Comparison of ENCODE assay signal across 9 mouse cellular contexts in genomic region chr15:81072748-81073147, GRCm38 (mm10).
DNase-seq lines count a peak whose midpoint lies in the region; ATAC-seq and TF ChIP-seq lines count a peak whose summit lies in the region.
"Had no signal": no experiment of that assay in that cellular context is flagged by ENCODE, and none has a peak within 500 bp of the region (broad histone marks: within the 10 kb centered on the region; RNA-seq: fewer than 3 reads in every experiment).

No protein-coding gene starts in this region.

- H3K4me3 ChIP-seq in heart, postnatal 0 days (ENCODE audit: low read depth, low read length), result no peak overlapping the region
- H3K4me3 ChIP-seq in heart, embryonic 12.5 days, result no peak overlapping the region
- no peak overlapping the region for H3K4me3 ChIP-seq in liver, postnatal 0 days (ENCODE audit: low read depth, low read length)
- no peak overlapping the region for H3K4me3 ChIP-seq in intestine, embryonic 15.5 days (replicated peaks)

- 79% methylated on average over 2 of the region's 2 CpGs for WGBS in heart, postnatal 0 days
- WGBS in heart, embryonic 12.5 days, result 74% methylated on average over 2 of the region's 2 CpGs
- WGBS in liver, postnatal 0 days (ENCODE audit: insufficient replicate concordance), result 62% methylated on average over 2 of the region's 2 CpGs
- WGBS in intestine, embryonic 15.5 days, result 81% methylated on average over 2 of the region's 2 CpGs

- ATAC-seq in heart, postnatal 0 days (ENCODE audit: insufficient read depth, low read depth), result no peak
- ATAC-seq in heart, embryonic 12.5 days (ENCODE audit: insufficient number of reproducible peaks, low FRiP score), result no peak
- no peak for ATAC-seq in liver, postnatal 0 days
- no peak for ATAC-seq in intestine, embryonic 15.5 days
- ATAC-seq: forebrain, embryonic 16.5 days had no signal

- H3K4me2 ChIP-seq in heart, postnatal 0 days (ENCODE audit: low read depth, low read length), result no peak overlapping the region
- H3K4me2 ChIP-seq in heart, embryonic 12.5 days, result no peak overlapping the region
- H3K4me2 ChIP-seq in liver, postnatal 0 days (ENCODE audit: low read depth, low read length), result no peak overlapping the region
- no peak overlapping the region for H3K4me2 ChIP-seq in intestine, embryonic 15.5 days (replicated peaks)

- peaks cover 6% of the 10 kb centered on the region for H3K27me3 ChIP-seq in heart, postnatal 0 days (ENCODE audit: control insufficient read depth, insufficient read depth, low read length)
- H3K27me3 ChIP-seq in heart, embryonic 12.5 days (replicated peaks), result peaks cover 29% of the 10 kb centered on the region
- H3K27me3 ChIP-seq in liver, postnatal 0 days (ENCODE audit: insufficient read depth, low read length), result no peaks in the 10 kb centered on the region
- no peaks in the 10 kb centered on the region for H3K27me3 ChIP-seq in intestine, embryonic 15.5 days (replicated peaks)

- TF ChIP-seq EP300 in heart, postnatal 0 days (IDR thresholded peaks at IDR 0.05; ENCODE audit: low read depth), result no peak
- no peak for TF ChIP-seq EP300 in liver, postnatal 0 days (IDR thresholded peaks at IDR 0.05; ENCODE audit: low read depth)

- H3K27ac ChIP-seq in heart, postnatal 0 days (ENCODE audit: low read depth), result no peak overlapping the region
- H3K27ac ChIP-seq in heart, embryonic 12.5 days (ENCODE audit: poor library complexity, severe bottlenecking), result no peak overlapping the region
- no peak overlapping the region for H3K27ac ChIP-seq in liver, postnatal 0 days (ENCODE audit: low read depth)
- no peak overlapping the region for H3K27ac ChIP-seq in intestine, embryonic 15.5 days

- 0 out of 2 replicates have a peak, but pooled peaks cover 5% of the 10 kb centered on the region for H3K9me3 ChIP-seq in heart, postnatal 0 days (replicated peaks; ENCODE audit: control insufficient read depth, low read length)
- 0 out of 2 replicates have a peak, but pooled peaks cover 3% of the 10 kb centered on the region for H3K9me3 ChIP-seq in heart, embryonic 12.5 days (replicated peaks)
- H3K9me3 ChIP-seq in liver, postnatal 0 days (ENCODE audit: low read length), result no peaks in the 10 kb centered on the region
- no peaks in the 10 kb centered on the region for H3K9me3 ChIP-seq in intestine, embryonic 15.5 days

- no peaks in the 10 kb centered on the region for H3K4me1 ChIP-seq in heart, postnatal 0 days (ENCODE audit: control insufficient read depth, insufficient read depth)
- 0 out of 2 replicates have a peak, but pooled peaks cover 5% of the 10 kb centered on the region for H3K4me1 ChIP-seq in heart, embryonic 12.5 days (replicated peaks)
- no peaks in the 10 kb centered on the region for H3K4me1 ChIP-seq in liver, postnatal 0 days (ENCODE audit: insufficient read depth)
- H3K4me1 ChIP-seq in intestine, embryonic 15.5 days (replicated peaks), result no peaks in the 10 kb centered on the region

- H3K9ac ChIP-seq in heart, postnatal 0 days (replicated peaks; ENCODE audit: low read depth, low read length), result no peak overlapping the region
- no peak overlapping the region for H3K9ac ChIP-seq in heart, embryonic 12.5 days
- no peak overlapping the region for H3K9ac ChIP-seq in liver, postnatal 0 days (replicated peaks)
- H3K9ac ChIP-seq in intestine, embryonic 15.5 days, result no peak overlapping the region

- TF ChIP-seq CTCF in heart, postnatal 0 days (IDR thresholded peaks at IDR 0.05; ENCODE audit: low read depth), result peak; percentile 46
- peak; percentile 69 for TF ChIP-seq CTCF in liver, postnatal 0 days (IDR thresholded peaks at IDR 0.05; ENCODE audit: low read depth)

- DNase-seq in heart, postnatal 0 days (ENCODE audit: low spot score), result no peak
- DNase-seq in 416B (ENCODE audit: low read depth) (peak; percentile 72), R1 (ENCODE audit: low read depth, low spot score) (peak; percentile 51)
- peak; percentile 50 for DNase-seq in liver, postnatal 0 days
- no peak for DNase-seq in urinary bladder, postnatal 14 days (ENCODE audit: low spot score)
- no peak for DNase-seq in cerebellum, adult 9-10 months

- H3K36me3 ChIP-seq in heart, postnatal 0 days (replicated peaks; ENCODE audit: control insufficient read depth, insufficient read depth, low read length), result no peaks in the 10 kb centered on the region
- H3K36me3 ChIP-seq in heart, embryonic 12.5 days, result peaks cover 7% of the 10 kb centered on the region; the same call in 1 of the 2 replicates
- no peaks in the 10 kb centered on the region for H3K36me3 ChIP-seq in liver, postnatal 0 days (replicated peaks; ENCODE audit: insufficient read depth, low read length)
- H3K36me3 ChIP-seq in intestine, embryonic 15.5 days, result no peaks in the 10 kb centered on the region

Comparison
In these comparisons a context has a peak if more than half of its experiments do, and no peak if none do; other contexts are left out.
1. DNase-seq: peak in 416B (single experiment), R1 (single experiment) and liver, postnatal 0 days (single experiment); none in heart, postnatal 0 days (single experiment), urinary bladder, postnatal 14 days (single experiment) and cerebellum, adult 9-10 months (single experiment).